Mouse (Mus musculus) right cerebral cortex, postnatal 10 days (tissue): ENCODE data around the gene 4833427G06Rik.
"Not testable (repeated sequence)": the region's sequence is repeated elsewhere in the genome, so short reads cannot be mapped to it uniquely, and the experiment has no call there.

Source experiments
- DNase-seq, 2 experiments: peaks; one replicate each; pipeline ENCODE4 v3.0.0; 2021; ENCODE audit warnings: low spot score in 2 of 2

The 4833427G06Rik gene

GRCm38 (mm10) chr9:51101756-51102425 is at the start of gene 4833427G06Rik:
Gene 4833427G06Rik, minus strand, starts transcription at chr9:51102078.
- peak; percentile 57 to 67 for DNase-seq

- no peak for DNase-seq
Observed at GRCm38 (mm10) chr9:51147294-51147693, 45.4 kb upstream of the 4833427G06Rik start.

GRCm38 (mm10) chr9:51146496-51146895 is 44.6 kb upstream of the 4833427G06Rik start:
- DNase-seq: peak in 1 of 2 experiments; percentile 35

DNA sequence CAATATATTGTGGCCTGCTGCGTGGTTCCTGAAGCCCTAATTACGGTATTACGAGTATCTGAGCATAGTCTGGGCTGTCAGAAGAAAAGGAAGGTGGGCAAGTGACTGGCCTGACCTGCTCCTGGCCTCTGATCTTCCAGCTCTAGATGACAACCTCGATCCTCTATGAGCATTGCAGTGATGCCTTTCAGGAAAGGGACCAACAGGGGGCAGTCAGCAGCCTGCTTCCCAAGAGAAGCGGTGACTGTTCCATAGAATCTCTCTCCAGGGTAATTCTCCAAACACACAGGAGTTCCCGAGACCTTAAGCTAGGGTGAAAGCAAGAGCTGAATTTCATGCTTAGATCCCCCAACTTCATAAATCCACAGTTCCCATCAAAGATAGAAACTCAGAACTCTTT is 42.3 kb upstream of the 4833427G06Rik start:
- no peak for DNase-seq

GRCm38 (mm10) chr9:51143437-51143836 is 41.6 kb upstream of the 4833427G06Rik start:
- no peak for DNase-seq

- no peak for DNase-seq
Observed at GRCm38 (mm10) chr9:51140711-51141110, 38.8 kb upstream of the 4833427G06Rik start.

DNA sequence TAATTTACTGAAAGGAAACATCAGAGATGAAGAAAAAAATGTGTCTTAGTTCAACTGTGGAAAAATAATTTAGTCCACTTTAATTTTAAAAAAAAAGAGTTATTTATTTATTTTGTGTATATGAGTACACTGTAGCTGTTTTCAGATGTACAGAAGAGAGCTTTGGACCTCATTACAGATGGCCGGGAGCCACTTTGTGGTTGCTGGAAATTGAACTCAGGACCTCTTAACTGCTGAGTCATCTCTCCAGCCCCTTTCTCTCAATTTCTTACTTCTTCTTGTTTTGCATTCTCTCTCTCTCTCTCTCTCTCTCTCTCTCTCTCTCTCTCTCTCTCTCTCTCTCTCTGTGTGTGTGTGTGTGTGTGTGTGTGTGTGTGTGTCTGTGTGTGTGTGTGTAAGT is 37.5 kb upstream of the 4833427G06Rik start:
- not testable (repeated sequence) for DNase-seq

- no peak for DNase-seq
Observed at GRCm38 (mm10) chr9:51138301-51138700, 36.4 kb upstream of the 4833427G06Rik start.

DNA sequence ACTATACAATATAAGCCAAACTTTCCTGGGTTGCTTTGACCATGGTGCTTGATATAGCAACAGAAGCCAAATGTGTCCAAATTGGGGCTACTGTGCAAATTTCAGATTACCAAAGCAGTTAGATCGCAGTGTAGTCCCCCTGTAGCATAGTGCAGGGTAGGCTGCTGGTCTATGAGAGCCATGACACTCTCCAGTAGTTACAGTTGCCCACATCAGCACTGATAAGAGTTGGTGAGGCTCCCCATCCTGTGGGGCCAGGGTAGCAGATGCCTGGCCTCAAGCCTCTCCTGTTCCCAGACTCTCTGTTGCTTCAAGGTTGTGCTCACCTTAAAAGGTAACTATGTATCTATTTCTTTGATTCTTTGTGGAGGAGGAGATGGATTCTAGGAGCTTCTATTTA is 36.0 kb upstream of the 4833427G06Rik start:
- no peak for DNase-seq

- DNase-seq: no peak
Observed at GRCm38 (mm10) chr9:51137432-51137831, 35.6 kb upstream of the 4833427G06Rik start.

- DNase-seq: peak in 1 of 2 experiments; percentile 61
Observed at GRCm38 (mm10) chr9:51136985-51137384, 35.1 kb upstream of the 4833427G06Rik start.

DNA sequence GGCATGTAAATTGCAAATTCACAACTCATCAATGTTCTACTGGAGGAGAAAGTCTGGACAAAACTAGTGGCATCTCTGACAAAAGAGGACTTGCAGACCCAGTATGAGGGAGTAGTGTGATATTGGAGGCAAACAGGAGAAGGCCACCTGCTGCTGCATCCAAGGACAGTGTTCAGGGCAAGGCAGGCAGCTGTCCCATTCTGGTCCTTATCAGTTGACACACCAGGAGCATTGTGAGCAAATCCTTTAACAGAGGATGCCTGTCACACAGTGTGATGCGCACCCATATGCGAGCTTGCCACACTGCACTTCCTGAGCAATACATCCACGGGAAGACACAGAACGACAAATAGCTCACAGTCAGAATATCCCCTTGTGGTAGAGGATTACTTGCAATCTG is 12.9 kb upstream of the 4833427G06Rik start:
- no peak for DNase-seq

DNA sequence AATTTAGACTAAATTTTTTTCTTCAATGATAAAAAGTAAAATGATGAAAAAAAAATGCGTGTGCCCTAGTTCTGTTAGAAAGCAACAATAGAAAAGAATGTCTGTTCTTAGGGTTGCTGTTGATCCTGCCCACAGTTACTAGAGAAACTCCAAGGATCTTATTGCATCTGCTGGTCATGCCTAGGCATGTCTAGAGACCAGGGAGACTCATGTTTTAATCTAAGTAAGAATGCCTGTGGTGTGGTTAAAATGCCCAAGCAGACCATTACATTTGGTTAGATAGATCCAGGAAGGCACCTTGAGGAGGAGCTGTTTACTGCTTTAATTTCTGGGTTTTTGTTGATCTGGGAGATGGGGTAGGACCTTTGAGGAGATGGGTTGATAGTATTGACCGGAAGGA is 3.9 kb upstream of the 4833427G06Rik start:
- no peak for DNase-seq

- DNase-seq: peak; percentile 29 to 36
Observed at GRCm38 (mm10) chr9:51103808-51104514, 2.1 kb upstream of the 4833427G06Rik start.

DNA sequence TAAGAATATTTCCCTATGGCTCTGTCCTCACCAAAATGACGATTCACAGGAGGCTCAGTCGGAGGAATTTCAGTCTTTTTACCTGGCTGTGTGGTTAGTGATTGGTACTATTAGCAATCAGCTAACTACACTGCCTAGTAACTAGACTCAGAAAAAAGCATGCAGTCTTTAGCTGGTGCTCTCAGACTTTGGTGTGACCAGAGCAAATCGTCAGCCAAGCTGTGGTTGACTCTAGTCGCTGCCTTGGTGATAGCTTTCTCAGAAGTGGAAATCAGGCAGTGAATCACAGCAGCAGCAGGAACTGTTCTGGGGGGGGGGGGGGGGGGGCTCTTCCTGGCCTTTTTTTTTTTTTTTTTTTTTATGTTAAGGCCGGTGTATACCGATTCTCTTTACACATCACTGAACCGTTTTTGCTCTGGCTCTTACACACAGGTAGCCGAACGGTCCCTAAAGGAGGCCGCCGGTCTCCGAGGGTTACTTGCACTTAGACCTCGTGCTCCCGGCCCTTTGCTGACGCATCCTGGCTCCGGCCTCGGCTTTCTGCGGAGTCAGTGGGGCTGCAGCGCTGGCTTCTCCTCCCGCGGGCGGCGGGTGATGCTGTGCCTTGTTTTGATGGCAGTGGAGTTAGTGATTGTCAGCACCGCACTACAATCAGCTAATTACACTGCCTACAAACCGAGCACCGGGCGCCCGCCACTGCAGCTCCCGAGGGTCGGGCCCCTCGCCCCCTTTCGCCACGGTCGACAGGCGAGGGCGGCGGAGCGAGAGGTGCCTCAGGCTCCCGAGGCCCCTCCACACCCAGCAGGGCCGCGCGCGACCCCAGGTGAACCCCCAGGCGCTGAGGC is 1.3 kb upstream of the 4833427G06Rik start:
- peak; percentile 46 to 56 for DNase-seq

- no peak for DNase-seq
Observed at GRCm38 (mm10) chr9:51096306-51096705, 5.6 kb downstream of the 4833427G06Rik start.

DNA sequence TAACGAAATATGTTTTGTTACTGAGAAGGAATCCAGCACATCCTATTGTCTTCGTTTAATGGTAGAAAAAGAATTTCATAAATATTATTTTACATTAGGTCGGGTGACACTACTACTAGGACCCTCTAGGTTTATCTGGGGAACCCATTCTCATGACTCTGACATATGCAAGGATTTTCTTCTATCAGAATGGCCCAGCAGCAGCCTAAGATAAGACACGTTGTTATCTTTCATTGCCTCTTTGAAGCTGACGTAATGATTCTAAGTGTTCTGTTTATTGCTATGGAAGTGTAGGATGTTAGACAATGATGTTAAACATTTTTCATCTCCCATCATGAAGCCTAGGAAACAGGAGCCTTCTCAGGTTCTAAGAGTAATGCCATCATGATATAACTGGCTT is 8.2 kb downstream of the 4833427G06Rik start:
- no peak for DNase-seq

DNA sequence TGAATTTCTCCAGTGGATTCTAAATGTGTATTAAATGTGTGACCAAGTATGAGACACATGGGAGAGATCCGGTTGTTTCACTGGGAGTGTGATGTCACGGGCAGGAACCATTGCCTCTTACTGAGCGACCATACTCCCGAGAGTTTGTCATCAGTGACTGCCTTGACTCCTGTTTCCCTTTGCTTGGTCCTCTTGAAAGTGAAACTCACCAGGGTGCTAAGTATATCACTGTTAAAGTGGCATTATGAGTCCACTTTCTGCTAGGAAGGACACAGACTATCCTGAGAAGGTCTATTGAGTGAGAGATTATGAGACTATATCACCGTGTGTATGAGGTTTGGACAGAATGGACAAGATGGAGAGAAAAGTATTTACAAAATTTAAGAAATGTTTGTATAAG is 20.3 kb downstream of the 4833427G06Rik start:
- DNase-seq: no peak

GRCm38 (mm10) chr9:51076979-51077315 is 24.9 kb downstream of the 4833427G06Rik start, which contains the start of gene Layn:
Gene Layn, minus strand, starts transcription at chr9:51077094.
- DNase-seq: peak; percentile 90 to 91

- no peak for DNase-seq
Observed at GRCm38 (mm10) chr9:51076300-51076978, 25.4 kb downstream of the 4833427G06Rik start.

GRCm38 (mm10) chr9:51075780-51076179 is 26.1 kb downstream of the 4833427G06Rik start:
- peak; percentile 48 to 62 for DNase-seq

DNA sequence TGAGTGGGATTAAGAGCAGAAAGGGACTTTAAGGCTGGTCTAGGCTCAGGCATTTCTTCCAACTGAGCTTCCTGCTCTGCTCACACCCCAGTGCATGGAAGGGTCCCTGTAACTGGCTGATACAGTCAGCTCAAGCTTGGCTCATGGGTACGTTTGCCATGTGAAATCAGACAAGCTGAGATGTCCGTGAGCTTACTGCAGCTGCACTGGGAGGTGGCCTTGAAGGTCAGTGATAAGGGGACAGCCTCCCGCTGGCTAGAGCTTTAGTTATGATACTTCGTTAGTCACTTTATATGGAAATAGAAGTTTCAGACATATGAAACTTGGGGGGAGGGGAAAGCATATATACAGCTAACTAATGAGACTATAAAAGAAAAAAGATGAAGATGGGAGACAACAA is 31.1 kb downstream of the 4833427G06Rik start:
- DNase-seq: no peak
